Comparison of ENCODE assay signal across 13 mouse cellular contexts in the genomic region with DNA sequence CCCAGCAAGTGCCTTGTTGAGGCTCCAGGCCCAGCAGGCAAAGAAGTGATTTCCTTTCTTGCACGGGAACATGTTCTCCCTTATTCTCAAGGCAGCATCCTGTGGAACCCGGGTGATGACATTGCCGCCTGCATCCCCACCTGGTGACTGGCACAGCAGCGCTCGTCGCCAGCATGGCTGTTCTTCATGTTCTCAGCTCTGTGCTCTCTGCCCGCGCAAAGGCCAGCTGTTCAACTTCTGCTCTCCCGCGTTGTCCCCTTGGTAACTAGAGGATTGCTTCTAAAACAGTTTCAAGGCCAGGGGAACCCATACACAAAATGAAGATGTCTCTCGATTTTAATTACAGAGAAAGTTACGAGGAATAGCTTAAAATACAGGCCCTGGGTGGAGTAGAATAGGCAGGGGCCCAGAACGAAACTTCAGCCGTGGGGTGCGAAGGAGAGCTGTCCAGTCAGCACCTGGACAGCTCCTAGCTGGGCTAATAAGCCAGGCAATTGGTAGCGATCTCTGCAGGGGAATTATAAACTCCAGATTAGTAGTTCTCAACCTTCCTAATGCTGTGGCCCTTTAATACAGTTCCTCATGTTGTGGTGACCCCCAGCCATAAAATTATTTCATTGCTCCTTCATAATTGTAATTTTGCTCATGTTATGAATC. TPM values are rescaled to one million over a fixed set of nuclear protein-coding genes. Genes with fewer than 3 reads are reported as not detected.
DNase-seq lines count a peak whose midpoint lies in the region; ATAC-seq and TF ChIP-seq lines count a peak whose summit lies in the region.
"Had no signal": no experiment of that assay in that cellular context is flagged by ENCODE, and none has a peak within 500 bp of the region (broad histone marks: within the 10 kb centered on the region; RNA-seq: fewer than 3 reads in every experiment).

No protein-coding gene starts in this region.

- peak; percentile 6 for DNase-seq in kidney, adult 9 months
- DNase-seq in A20 (ENCODE audit: low read depth, low spot score): peak; percentile 8
- peak; percentile 50 for DNase-seq in R1 (ENCODE audit: low read depth, low spot score)
- peak; percentile 56 for DNase-seq in layer of hippocampus, adult 9-11 months
- DNase-seq in right cerebral cortex, postnatal 25 days: no peak
- no peak for DNase-seq in thymus, adult 2 months
- DNase-seq: cerebellum, postnatal 14 days; gastrocnemius, adult 2 months had no signal

- H3K27ac ChIP-seq in kidney, embryonic 16.5 days (ENCODE audit: low read length): no peak overlapping the region
- no peak overlapping the region for H3K27ac ChIP-seq in thymus, adult 2 months (ENCODE audit: control insufficient read depth, insufficient read depth, low read length)
- H3K27ac ChIP-seq: gastrocnemius, adult 2 months; intestine, embryonic 15.5 days; liver, embryonic 15.5 days; neural tube, embryonic 13.5 days; stomach, embryonic 15.5 days had no signal

- ATAC-seq in kidney, embryonic 16.5 days (ENCODE audit: low FRiP score, low TSS enrichment): no peak
- ATAC-seq: intestine, embryonic 15.5 days had no signal

- H3K27me3 ChIP-seq in kidney, embryonic 16.5 days (ENCODE audit: insufficient read depth, low read length): peaks cover 17% of the 10 kb centered on the region; the same call in 1 of the 2 replicates
- H3K27me3 ChIP-seq in thymus, adult 2 months (ENCODE audit: control insufficient read depth, insufficient read depth, low read length): no peaks in the 10 kb centered on the region; the same call in 1 of the 2 replicates

- TF ChIP-seq CTCF in thymus, adult 2 months (IDR thresholded peaks at IDR 0.05; ENCODE audit: borderline replicate concordance, control insufficient read depth, extremely low read depth, insufficient read depth, low read length, poor library complexity): no peak

- H3K9me3 ChIP-seq in kidney, embryonic 16.5 days (ENCODE audit: low read length): no peaks in the 10 kb centered on the region
- H3K9me3 ChIP-seq: intestine, embryonic 15.5 days; liver, embryonic 15.5 days; neural tube, embryonic 13.5 days; stomach, embryonic 15.5 days had no signal

- H3K4me1 ChIP-seq in kidney, embryonic 16.5 days (ENCODE audit: insufficient read depth, low read length): no peaks in the 10 kb centered on the region
- no peaks in the 10 kb centered on the region for H3K4me1 ChIP-seq in thymus, adult 2 months (replicated peaks; ENCODE audit: control insufficient read depth, insufficient read depth, low read length)
- H3K4me1 ChIP-seq: liver, embryonic 15.5 days; stomach, embryonic 15.5 days had no signal

- H3K4me2 ChIP-seq in kidney, embryonic 16.5 days (replicated peaks; ENCODE audit: low read depth, low read length): no peak overlapping the region
- H3K4me2 ChIP-seq: intestine, embryonic 15.5 days; liver, embryonic 15.5 days; neural tube, embryonic 13.5 days; stomach, embryonic 15.5 days had no signal

- TF ChIP-seq POLR2A in thymus, adult 2 months (IDR thresholded peaks at IDR 0.05; ENCODE audit: control insufficient read depth, extremely low read depth, insufficient read depth, low read length, poor library complexity): no peak

- H3K9ac ChIP-seq in kidney, embryonic 16.5 days (replicated peaks; ENCODE audit: low read length): no peak overlapping the region
- H3K9ac ChIP-seq: intestine, embryonic 15.5 days; liver, embryonic 15.5 days; neural tube, embryonic 13.5 days; stomach, embryonic 15.5 days had no signal

- no peaks in the 10 kb centered on the region for H3K36me3 ChIP-seq in kidney, embryonic 16.5 days (ENCODE audit: insufficient read depth, low read length)
- no peaks in the 10 kb centered on the region for H3K36me3 ChIP-seq in thymus, adult 2 months (ENCODE audit: control insufficient read depth, insufficient read depth, low read length)
- H3K36me3 ChIP-seq: intestine, embryonic 15.5 days; liver, embryonic 15.5 days; neural tube, embryonic 13.5 days; stomach, embryonic 15.5 days had no signal

- WGBS in kidney, embryonic 16.5 days: 46% methylated on average over 16 of the region's 16 CpGs
- 56% methylated on average over 16 of the region's 16 CpGs for WGBS in thymus, adult 2 months

- H3K4me3 ChIP-seq in kidney, embryonic 16.5 days (ENCODE audit: low read length): no peak overlapping the region
- no peak overlapping the region for H3K4me3 ChIP-seq in thymus, adult 2 months (ENCODE audit: control insufficient read depth, insufficient read depth, low read length)
- H3K4me3 ChIP-seq: gastrocnemius, adult 2 months; intestine, embryonic 15.5 days; liver, embryonic 15.5 days; neural tube, embryonic 13.5 days; stomach, embryonic 15.5 days had no signal

RNA-seq across cellular contexts. Expression of gene Cacng5, which starts 5.1 kb away (rescaled TPM):
- polyA plus RNA-seq in kidney, embryonic 16.5 days (2015; fragmentation: Nextera tagmentation; extraction: Ambion mirVana): 0.22 and 0.49 TPM in 2 replicates
- 0.04 and 0.05 TPM in 2 replicates for polyA plus RNA-seq in thymus, adult 2 months (2012; rRNA removed)

Comparison
In these comparisons a context has a peak if more than half of its experiments do, and no peak if none do; other contexts are left out.
1. DNase-seq: peak in kidney, adult 9 months (single experiment), A20 (single experiment), R1 (single experiment) and layer of hippocampus, adult 9-11 months (single experiment); none in right cerebral cortex, postnatal 25 days (single experiment) and thymus, adult 2 months (single experiment).